Mouse (Mus musculus) frontal cortex, postnatal 36 days (tissue): ENCODE data around the gene Neu1.
A peak's percentile ranks its signal among the peaks of the same experiment; 100 is the strongest.
"Not testable (repeated sequence)": the region's sequence is repeated elsewhere in the genome, so short reads cannot be mapped to it uniquely, and the experiment has no call there.

Source experiments
- DNase-seq, 2 experiments: peaks; one replicate each; pipeline ENCODE4 v3.0.0; 2022; ENCODE audit warnings: low spot score in 2 of 2

The Neu1 gene

DNA sequence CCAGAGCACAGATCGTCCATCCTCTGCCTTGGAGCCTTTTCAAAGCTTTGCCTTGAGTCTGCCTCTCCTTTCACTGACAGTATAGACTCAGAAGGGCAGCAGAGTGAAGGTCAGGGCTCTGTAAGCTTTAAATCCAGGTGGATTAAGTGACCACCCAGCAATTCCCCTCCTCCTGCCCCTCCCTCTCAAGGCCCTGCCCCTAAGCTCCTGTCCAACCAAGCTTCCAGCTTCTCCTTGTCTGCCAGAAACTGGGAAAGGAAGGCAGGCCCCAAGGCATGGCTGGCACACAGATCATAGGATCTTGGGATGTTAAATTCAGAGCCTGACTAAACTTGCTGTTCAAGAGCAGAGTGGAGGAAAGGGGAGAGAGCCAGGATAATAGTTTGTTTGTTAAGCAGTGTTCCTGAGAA, 33.6 kb downstream of the Neu1 start:
- DNase-seq, result no peak

DNA sequence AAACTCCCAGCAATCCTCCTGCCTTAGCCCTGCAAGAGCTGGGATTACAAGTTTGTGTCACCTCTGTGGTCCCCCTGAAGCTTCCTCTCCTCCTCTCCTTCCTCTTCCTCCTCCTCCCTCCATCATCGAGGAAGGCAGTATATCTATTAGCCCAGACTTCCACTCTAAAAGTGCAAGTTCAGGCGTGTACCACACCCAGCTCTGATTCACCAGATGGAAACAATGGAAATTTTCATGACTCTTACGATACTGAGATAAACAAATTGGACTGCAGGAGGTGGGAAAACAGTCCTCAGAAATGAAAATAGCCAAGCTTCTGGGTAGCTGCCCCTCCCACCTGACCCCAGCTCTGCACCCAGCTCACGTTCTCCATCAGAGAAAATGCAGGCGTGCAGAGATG, 34.6 kb downstream of the Neu1 start:
- no peak for DNase-seq

- DNase-seq, result not testable (repeated sequence)
Measured at GRCm38 (mm10) chr17:34969822-34970221, 38.8 kb downstream of the Neu1 start, which contains the start of gene Gm20481. Gene Gm20481 (plus strand): TSS chr17:34969912.

- not testable (repeated sequence) for DNase-seq
Measured at GRCm38 (mm10) chr17:34970850-34971249, 39.8 kb downstream of the Neu1 start.

DNA sequence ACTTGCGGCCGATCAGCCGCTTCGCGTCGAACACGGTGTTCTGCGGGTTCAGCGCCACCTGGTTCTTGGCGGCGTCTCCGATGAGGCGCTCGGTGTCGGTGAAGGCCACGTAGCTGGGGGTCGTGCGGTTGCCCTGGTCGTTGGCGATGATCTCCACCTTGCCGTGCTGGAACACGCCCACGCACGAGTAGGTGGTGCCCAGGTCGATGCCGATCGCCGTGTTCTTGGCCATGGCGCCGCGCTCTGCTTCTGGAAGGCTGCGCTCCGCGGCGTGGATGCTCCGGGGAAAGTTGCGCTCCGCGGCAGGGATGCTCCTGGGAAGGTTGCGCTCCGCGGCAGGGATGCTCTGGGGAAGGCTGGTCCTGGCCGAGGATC, 40.6 kb downstream of the Neu1 start:
- not testable (repeated sequence) for DNase-seq

DNA sequence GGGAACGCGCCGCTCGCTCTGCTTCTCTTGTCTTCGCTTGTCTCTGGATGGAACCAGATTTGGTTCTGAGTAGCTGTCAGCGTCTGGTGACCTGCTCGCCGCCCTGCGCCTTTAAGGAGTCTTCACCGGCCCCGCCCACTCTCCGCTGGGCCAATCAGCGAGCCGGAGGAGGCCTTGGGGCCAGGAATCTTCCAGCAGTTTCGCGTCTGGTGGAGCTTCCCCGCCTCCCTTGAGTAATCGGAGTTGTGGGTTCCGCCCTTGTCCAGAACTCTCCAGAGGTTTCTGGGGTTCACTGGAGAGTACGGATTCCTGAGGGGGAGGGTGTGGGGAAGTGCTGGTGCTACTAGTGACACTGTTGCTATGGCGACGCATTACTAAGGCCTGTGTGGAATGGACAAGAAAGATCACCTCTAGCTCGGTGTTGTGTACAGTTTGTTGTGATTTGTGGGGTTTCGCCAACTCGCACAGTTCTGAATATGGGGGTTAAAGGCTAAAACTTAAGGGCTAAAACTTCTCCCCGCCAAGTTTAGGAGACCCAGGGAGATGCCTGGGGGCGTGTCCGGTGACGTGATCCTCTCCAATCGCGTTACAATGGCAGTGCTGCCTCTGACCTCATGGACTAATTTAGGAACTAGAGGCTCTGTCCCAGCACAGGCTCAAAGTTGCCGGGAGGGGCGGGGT, 41.2 kb downstream of the Neu1 start, which contains the start of the genes Hspa1a and Hspa1l:
Gene Hspa1a, minus strand, starts transcription at position 88 of the 681 bp plus-strand sequence.
Gene Hspa1l, plus strand, starts transcription at position 635 of the 681 bp plus-strand sequence.
- DNase-seq, result peak; percentile 85 to 87

- DNase-seq, result no peak
Measured at GRCm38 (mm10) chr17:34975581-34976492, 44.8 kb downstream of the Neu1 start.

- no peak for DNase-seq
Measured at GRCm38 (mm10) chr17:34977000-34977399, 45.9 kb downstream of the Neu1 start.

DNA sequence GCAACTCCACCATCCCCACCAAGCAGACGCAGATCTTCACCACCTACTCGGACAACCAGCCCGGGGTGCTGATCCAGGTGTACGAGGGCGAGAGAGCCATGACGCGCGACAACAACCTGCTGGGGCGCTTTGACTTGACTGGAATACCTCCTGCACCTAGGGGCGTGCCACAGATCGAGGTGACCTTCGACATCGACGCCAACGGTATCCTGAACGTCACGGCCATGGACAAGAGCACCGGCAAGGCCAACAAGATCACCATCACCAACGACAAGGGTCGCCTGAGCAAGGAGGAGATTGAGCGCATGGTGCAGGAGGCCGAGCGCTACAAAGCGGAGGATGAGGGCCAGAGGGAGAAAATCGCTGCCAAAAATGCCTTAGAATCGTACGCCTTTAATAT, 47.2 kb downstream of the Neu1 start:
- no peak for DNase-seq

DNA sequence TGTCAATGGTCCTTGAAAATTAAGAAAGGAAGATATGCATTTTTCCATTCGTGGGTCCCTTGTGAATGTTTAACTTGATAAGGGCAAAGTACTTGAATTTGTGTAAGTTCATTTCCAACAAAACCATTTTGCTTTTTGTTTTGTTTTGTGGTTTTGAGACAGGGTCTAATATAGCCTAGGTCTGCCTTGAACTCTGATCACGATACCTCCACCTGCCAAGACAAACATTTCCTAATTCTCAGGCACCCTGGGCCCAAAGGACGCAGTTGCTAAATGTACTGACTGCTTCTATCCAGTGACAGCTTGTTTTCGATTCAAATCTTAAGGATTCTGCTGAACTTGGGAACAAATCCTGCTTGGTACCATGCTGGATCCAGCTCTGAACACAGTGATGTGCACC, 48.6 kb downstream of the Neu1 start:
- no peak for DNase-seq

GRCm38 (mm10) chr17:34980655-34981054, 49.6 kb downstream of the Neu1 start:
- DNase-seq, result peak in 1 of 2 experiments; percentile 57

DNA sequence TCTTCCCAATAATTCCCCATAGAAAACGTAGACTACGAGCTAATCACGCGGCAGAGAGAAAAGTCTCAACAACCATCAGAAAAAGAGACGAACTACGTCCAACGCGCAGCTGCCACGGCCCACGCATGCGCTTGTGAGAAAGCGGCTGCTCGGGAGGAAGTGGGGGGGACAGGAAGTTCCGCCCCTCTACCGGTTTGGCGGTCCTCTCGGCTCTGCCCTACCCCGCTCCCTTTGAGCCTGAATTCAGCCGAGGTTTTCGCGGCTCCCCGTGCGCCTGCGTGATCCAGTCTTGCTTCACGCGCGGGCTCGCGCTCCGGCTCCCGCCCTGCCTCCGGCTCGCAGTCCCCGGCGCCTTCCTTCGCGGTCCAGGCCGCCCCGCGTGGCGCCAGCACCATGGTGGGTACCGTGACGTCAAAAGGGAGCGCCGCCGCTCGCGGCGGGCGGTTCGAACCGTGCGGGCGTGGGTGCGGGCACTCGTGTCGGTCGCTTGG, 50.7 kb downstream of the Neu1 start, which contains the start of gene Lsm2:
Gene Lsm2, plus strand, starts transcription at position 173 of the 491 bp plus-strand sequence.
- peak; percentile 95 to 96 for DNase-seq

DNA sequence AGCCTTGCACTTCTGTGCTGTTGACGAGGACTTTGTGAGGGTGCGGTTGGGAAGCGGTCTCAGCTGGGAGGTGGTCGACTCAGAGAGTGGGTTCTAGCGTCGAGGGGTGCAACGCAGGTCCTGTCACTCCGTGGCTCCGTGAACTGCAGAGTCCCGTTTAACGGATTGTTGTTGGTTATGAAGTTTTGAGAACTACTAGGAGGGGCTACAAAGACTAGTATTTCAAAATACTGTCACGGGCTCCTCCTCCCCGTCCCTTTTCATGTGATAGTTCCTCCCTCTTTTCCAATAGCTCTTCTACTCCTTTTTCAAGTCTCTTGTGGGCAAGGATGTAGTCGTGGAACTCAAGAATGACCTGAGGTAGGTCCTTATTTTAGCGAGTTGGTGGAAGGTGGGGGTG, 51.3 kb downstream of the Neu1 start:
- DNase-seq, result no peak

DNA sequence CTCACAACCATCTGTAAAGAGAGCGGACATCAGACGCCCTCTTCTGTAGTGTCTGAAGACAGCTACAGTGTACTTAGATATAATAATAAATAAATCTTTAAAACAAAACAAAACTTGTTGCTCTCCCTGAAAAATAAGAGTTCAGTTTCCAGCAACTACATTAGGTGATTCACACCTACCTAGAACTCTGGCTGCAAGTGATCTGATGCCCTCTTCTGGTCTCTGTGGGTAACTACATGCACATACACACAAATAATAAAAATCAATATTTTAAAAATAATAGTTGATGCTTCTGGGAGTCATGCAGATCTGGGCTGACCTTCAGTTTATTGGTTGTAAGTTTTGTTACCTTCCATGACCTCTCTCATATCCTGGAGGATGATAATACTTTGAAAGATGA, 53.2 kb downstream of the Neu1 start:
- no peak for DNase-seq
